Mouse (Mus musculus) layer of hippocampus, adult 9-11 months (tissue): ENCODE results near the gene Mrpl43.
A peak's percentile ranks its signal among the peaks of the same experiment; 100 is the strongest.
"Not testable (repeated sequence)": the region's sequence is repeated elsewhere in the genome, so short reads cannot be mapped to it uniquely, and the experiment has no call there.

Source experiments
- DNase-seq: peaks from one replicate; pipeline ENCODE4 v3.0.0; 2022

Gene Mrpl43

DNA sequence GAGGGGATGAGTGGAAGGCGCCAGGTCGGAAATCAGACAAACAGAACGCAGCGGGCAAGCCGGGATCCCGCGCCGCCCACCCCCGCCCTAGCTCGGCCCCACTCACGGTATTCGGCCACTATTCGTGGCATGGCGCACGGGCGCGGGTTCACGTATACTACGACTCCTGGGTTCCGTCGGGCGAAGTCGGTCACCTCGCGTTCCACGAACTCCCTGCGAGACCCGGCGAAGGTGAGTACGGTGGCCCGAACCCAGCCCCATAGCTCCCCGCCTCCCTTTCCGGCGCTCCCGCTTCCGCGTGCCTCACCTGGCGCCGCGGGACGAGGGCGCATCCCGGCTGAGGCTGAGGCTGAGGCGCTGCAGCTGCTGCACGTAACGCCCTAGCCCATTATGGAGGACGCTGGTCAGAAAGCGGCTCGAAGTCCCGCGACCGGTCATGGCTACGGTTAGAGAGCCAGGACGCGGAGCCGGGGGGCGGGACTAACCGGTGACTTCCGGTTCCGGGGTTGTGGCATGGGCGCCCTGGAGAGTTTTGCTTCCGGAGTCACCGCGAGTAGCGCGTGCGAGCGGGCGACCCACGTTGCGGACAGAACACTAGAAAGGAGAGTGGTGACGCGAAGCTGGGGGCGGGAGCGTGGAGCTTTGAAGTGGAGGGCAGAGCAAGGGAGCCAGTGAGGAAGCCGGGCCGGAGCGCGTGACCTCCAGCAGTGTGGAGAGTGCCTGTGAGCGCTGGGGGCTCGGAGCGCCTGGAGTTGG, at the start of gene Mrpl43:
Mrpl43 (minus strand) TSS at position 486 of the 756 bp plus-strand sequence.
- DNase-seq, result peak; percentile 96

GRCm38 (mm10) chr19:45054892-45055690, 48.8 kb upstream of the Mrpl43 start:
- no peak for DNase-seq

DNA sequence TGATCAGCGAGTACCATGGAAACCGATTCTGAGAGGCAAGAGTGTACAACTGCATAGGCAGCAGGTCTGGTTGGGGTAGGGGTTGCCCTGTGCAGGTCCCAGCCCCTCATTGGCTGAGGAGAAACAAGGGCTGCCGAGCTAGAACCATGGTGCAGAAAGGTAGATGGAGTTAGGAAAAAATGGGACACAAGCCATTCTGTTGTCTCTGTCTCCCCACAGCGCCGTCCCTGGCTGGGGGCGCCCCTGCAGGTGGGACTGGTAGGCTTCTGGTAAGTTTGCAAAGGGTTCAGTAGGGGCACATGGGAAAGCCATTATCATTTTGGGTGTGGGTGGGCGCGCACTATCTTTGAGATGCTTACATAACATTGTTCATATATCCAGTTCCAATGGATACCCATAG, 47.2 kb upstream of the Mrpl43 start:
- DNase-seq, result no peak

- DNase-seq, result no peak
Observed at GRCm38 (mm10) chr19:45049523-45049922, 43.3 kb upstream of the Mrpl43 start.

GRCm38 (mm10) chr19:45048644-45049365, 42.6 kb upstream of the Mrpl43 start:
- no peak for DNase-seq

GRCm38 (mm10) chr19:45047935-45048643, 41.8 kb upstream of the Mrpl43 start:
- DNase-seq, result peak; percentile 92

DNA sequence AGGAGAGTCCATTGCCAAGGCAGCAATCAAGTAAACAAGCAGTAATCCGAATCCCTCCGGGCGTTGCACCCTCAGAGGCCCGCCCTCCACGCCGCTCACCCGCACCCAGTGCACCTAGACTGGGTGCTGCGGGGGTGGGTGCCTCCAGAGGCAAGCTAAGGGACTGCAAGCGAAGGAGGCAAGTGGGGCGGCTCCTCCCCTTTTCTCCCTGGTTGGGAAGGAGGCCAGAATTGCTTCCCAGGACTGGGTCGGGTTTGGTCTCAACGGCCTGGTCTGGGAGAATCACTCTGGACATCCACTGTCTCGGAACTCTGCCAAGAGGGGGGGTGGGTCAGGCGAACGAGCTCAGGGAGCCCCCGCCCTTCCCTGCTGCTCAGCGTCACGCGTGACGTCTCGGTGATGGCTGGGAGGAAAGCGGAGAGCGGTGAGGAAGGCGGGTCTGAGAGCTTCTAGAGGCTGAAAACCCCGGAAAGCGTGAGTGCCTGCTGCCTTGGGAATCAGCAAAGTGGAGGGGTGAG, 41.2 kb upstream of the Mrpl43 start, which contains the start of gene Sfxn3:
Sfxn3 (plus strand) TSS at position 87 of the 518 bp plus-strand sequence.
- peak; percentile 94 for DNase-seq

DNA sequence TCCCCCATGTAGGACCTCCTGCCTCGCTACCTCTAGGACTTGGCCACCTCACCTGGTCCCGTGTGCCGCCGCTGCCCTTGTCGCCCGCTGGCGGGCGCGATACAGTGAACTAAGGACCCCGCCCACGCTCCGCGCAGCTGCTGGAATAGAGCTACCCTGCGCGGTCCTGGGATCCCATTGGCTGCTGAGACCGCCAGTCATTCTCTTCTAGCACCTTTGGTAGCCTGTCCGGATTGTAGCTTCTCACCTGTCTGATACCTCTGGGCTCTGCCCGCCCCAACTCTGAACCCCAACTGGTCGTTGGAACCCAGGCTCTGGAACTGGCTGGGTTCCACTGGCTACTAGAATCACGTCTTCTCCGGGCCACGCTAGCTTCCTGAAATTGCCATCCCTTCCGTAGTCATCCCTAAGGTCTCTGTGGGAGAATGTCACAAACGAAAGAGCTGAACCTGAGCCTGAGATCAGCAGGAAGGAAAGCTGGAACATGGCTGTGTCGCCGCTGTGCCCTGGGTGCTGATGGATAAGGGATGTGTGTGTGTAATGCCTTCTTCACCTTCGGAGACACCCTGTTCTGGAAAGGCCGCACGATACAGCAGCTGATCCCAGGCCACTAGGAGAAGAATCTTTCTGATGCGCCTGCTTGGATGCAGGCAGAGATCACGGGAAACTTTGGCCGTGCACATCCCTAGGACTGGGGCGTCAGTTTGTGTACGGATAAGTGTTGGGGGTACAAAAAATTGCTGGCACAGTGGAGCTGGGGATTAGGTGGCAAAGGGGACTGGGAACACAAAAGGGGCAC, 40.5 kb upstream of the Mrpl43 start:
- peak; percentile 89 for DNase-seq

DNA sequence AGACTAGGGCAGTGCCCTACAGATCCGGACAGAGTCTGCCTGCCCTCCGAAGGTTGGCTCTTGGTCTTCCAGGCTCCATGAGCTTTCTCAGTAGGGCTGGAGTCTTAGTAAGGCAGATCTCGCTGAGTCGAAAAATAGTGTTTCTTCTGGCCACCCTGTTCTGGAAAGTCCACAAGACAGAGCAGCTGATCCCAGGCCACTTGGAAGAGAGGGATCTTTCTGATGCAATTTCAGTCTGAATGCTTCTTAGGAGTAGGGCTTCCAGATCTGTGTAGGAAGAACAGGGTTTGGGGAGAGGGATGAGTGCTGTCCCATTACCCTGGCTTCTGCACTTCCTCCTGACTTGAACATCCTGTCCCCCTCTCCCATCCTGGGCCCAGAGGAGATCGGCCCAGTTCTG, 39.4 kb upstream of the Mrpl43 start, which contains the start of gene Pdzd7:
Pdzd7 (minus strand) TSS at position 67 of the 400 bp plus-strand sequence.
- DNase-seq, result no peak

- DNase-seq, result no peak
Observed at GRCm38 (mm10) chr19:45045236-45045635, 39.0 kb upstream of the Mrpl43 start.

GRCm38 (mm10) chr19:45044389-45044927, 38.2 kb upstream of the Mrpl43 start:
- DNase-seq, result no peak

DNA sequence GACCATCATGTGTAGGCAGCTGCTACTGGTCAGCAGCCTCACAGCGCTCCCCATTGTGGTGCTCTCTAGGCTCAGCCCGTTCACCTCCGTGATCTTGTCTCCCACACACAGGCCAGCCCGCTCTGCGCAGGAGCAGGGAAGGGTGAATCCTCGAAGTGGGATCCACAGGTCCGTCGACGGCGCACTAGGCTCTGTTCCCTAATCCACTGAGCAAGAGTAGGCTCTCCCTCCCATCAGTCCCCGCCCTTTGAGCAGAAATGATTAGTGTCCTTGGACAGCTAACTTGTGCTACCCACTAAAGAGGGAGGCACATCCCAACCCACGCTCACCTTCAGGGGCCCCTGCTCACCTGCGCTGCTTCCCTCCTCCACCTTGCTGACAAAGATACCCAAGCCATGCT, 34.0 kb upstream of the Mrpl43 start:
- DNase-seq, result no peak

- DNase-seq, result not testable (repeated sequence)
Observed at GRCm38 (mm10) chr19:45038198-45038597, 32.0 kb upstream of the Mrpl43 start.

- no peak for DNase-seq
Observed at GRCm38 (mm10) chr19:45036867-45037266, 30.6 kb upstream of the Mrpl43 start.

GRCm38 (mm10) chr19:45032570-45033332, 26.5 kb upstream of the Mrpl43 start:
- DNase-seq, result no peak

DNA sequence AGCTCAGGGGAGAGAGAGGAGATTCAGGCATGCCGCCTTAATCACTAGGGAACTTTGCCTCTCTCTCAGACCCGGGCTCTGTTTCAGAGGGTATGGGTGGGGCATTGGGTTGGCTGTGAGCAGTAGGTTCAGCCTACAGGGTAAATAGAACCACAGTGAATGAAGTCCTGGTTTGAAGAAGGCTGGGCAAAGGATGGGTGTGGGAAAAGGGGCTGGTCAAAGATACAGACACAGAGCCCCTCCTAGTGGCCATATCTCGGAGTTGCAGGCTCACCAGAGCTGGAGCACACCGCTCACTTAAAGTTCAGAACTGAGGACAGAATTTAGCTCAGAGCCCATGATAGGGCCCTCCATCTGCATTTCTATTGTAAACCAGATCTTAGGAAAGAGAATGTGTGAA, 25.5 kb upstream of the Mrpl43 start:
- peak; percentile 80 for DNase-seq

GRCm38 (mm10) chr19:45030746-45031693, 24.8 kb upstream of the Mrpl43 start:
- peak; percentile 90 for DNase-seq

- DNase-seq, result no peak
Observed at GRCm38 (mm10) chr19:45030111-45030510, 23.9 kb upstream of the Mrpl43 start.

DNA sequence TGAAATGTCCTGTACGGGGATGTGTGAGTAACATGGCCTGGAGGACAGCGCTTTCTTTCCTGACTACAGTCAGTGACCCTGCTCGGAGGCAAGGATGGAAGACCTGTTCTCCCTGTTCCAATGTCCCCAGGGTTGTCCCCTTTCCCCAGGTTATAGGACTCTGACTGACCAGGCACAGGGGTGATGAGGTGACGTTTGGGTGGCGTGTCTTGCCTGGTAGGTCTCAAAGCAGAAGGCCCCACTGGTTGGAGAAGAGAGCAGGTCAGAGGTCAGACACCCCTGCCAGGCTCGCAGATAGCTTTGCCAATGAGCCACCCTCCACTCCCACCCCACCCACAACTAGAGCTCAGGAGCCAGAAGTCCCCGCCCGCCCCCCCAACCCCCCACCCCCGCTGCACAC, 23.3 kb upstream of the Mrpl43 start:
- DNase-seq, result no peak
